Mouse (Mus musculus): Measurements from ENCODE around the gene Gm10337. TPM values are rescaled to one million over a fixed set of nuclear protein-coding genes. Genes with fewer than 3 reads are reported as not detected.

The Gm10337 gene
- polyA plus RNA-seq, 1 experiment from 2014 or later: 4.2 TPM

DNA sequence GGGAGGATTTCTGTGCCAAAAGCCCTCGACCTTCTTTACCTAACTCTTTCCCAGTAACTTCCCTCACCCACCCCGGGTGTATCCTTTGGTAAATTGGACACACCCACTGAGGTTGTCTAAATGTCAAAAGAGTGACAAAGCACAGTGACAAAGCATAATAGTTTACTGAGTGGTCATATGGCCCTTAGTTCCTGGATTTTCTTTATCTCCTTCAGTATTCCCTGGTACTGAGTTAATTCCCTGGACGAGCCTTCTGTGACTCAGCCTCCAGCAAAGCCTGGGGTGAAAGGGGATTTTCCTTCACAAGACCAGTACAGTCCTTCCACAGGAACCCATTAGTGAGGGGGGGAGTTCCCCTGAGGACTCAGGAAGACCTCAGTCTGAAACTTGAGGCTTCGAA, 42.6 kb upstream of the Gm10337 start:
- H3K27ac ChIP-seq (replicated peaks in 1 of 2; ENCODE audit: control insufficient read depth in 1 of 2, insufficient read depth in 1 of 2, low read depth in 2 of 2, low read length in 2 of 2): no peak overlapping the region
- H3K4me2 ChIP-seq (ENCODE audit: low read length): peak overlapping the region; percentile 77; the same call in 1 of the 2 replicates
- no peaks in the 10 kb centered on the region for H3K9me3 ChIP-seq (ENCODE audit: control insufficient read depth, low read length)
- H3K27me3 ChIP-seq (ENCODE audit: control insufficient read depth, insufficient read depth, low read length): no peaks in the 10 kb centered on the region
- peaks cover 12% of the 10 kb centered on the region for H3K36me3 ChIP-seq (ENCODE audit: control insufficient read depth, insufficient read depth, low read length)
- WGBS: 46% methylated on average over 4 of the region's 4 CpGs
- H3K4me3 ChIP-seq (ENCODE audit: control insufficient read depth in 1 of 2, insufficient read depth in 1 of 2, low read depth in 1 of 2, low read length in 2 of 2): no peak overlapping the region
- peak overlapping the region; percentile 21; the same call in 1 of the 2 replicates for H3K9ac ChIP-seq (ENCODE audit: low read length)
- no peak for ATAC-seq (ENCODE audit: insufficient number of reproducible peaks, insufficient read depth, low FRiP score, low read depth)
- H3K4me1 ChIP-seq (ENCODE audit: control insufficient read depth in 2 of 2, insufficient read depth in 2 of 2, low read length in 2 of 2): peaks cover 9 to 28% of the 10 kb centered on the region in 2 experiments

DNA sequence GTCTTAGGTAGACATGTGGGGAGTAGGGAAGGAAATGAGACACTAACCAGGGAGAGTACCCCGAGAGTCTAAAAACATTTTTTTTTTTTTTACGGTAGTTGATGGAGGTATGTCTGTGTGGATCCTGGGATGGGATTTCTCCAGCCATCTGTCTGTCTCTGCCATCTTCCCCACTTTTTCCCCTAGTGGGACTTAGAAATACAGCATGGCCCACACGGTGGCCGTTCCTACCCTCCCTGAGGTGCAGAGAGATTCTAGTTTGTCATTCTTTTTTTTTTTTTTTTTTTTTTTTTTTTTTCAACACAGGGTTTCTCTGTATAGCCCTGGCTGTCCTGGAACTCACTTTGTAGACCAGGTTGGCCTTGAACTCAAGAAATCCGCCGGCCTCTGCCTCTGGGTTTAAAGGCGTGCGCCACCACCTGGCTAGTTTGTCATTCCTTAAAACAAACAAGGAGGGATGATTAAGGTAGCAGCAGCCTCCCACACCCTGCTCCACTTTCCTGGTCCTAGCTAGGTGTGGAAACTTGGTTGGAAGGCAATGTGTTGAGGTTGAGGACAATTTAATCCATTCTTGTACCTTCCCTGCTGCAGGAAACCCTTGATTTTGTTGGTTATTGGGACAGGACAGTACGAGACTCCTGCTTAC, 42.0 kb upstream of the Gm10337 start:
- H3K27ac ChIP-seq (replicated peaks in 1 of 2; ENCODE audit: control insufficient read depth in 1 of 2, insufficient read depth in 1 of 2, low read depth in 2 of 2, low read length in 2 of 2): no peak overlapping the region
- 84% methylated on average over 9 of the region's 9 CpGs for whole genome bisulfite sequencing
- peak overlapping the region; percentile 21; the same call in 1 of the 2 replicates for H3K9ac ChIP-seq (ENCODE audit: low read length)
- peak overlapping the region; percentile 77; the same call in 1 of the 2 replicates for H3K4me2 ChIP-seq (ENCODE audit: low read length)
- ATAC-seq (ENCODE audit: insufficient number of reproducible peaks, insufficient read depth, low FRiP score, low read depth): no peak
- H3K4me1 ChIP-seq (ENCODE audit: control insufficient read depth in 2 of 2, insufficient read depth in 2 of 2, low read length in 2 of 2): peaks cover 9 to 28% of the 10 kb centered on the region in 2 experiments
- H3K36me3 ChIP-seq (ENCODE audit: control insufficient read depth, insufficient read depth, low read length): peaks cover 12% of the 10 kb centered on the region
- no peaks in the 10 kb centered on the region for H3K27me3 ChIP-seq (ENCODE audit: control insufficient read depth, insufficient read depth, low read length)
- no peak overlapping the region for H3K4me3 ChIP-seq (ENCODE audit: control insufficient read depth in 1 of 2, insufficient read depth in 1 of 2, low read depth in 1 of 2, low read length in 2 of 2)
- no peaks in the 10 kb centered on the region for H3K9me3 ChIP-seq (ENCODE audit: control insufficient read depth, low read length)

DNA sequence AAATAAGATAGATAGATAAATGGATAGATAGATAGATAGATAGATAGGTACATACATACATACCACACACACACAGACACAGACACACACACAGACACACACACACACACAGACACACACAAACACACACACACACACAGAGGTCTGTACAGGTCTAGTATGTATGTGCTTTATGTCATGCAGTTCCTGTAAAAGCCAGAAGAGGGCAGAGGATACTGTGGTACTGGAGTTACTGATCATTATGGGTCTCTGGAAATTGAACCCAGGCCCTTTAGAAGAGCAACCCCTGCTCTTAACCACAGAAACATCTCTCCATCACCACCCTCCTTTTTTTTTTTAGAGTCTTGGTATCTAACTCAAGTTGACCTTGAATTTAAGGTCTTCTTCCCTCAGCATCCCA, 39.9 kb upstream of the Gm10337 start:
- Histone ChIP-seq H3K9ac (ENCODE audit: low read length) (no peak overlapping the region), H3K4me1 (ENCODE audit: control insufficient read depth in 2 of 2, insufficient read depth in 2 of 2, low read length in 2 of 2) (peaks cover 7 to 24% of the 10 kb centered on the region in 2 experiments; a peak in 3 of 4 replicates), H3K27me3 (ENCODE audit: control insufficient read depth, insufficient read depth, low read length) (no peaks in the 10 kb centered on the region), H3K9me3 (ENCODE audit: control insufficient read depth, low read length) (no peaks in the 10 kb centered on the region), H3K4me3 (ENCODE audit: control insufficient read depth in 1 of 2, insufficient read depth in 1 of 2, low read depth in 1 of 2, low read length in 2 of 2) (no peak overlapping the region), H3K27ac (replicated peaks in 1 of 2; ENCODE audit: control insufficient read depth in 1 of 2, insufficient read depth in 1 of 2, low read depth in 2 of 2, low read length in 2 of 2) (no peak overlapping the region), H3K36me3 (ENCODE audit: control insufficient read depth, insufficient read depth, low read length) (peaks cover 12% of the 10 kb centered on the region), H3K4me2 (ENCODE audit: low read length) (no peak overlapping the region)
- no peak for ATAC-seq (ENCODE audit: insufficient number of reproducible peaks, insufficient read depth, low FRiP score, low read depth)

DNA sequence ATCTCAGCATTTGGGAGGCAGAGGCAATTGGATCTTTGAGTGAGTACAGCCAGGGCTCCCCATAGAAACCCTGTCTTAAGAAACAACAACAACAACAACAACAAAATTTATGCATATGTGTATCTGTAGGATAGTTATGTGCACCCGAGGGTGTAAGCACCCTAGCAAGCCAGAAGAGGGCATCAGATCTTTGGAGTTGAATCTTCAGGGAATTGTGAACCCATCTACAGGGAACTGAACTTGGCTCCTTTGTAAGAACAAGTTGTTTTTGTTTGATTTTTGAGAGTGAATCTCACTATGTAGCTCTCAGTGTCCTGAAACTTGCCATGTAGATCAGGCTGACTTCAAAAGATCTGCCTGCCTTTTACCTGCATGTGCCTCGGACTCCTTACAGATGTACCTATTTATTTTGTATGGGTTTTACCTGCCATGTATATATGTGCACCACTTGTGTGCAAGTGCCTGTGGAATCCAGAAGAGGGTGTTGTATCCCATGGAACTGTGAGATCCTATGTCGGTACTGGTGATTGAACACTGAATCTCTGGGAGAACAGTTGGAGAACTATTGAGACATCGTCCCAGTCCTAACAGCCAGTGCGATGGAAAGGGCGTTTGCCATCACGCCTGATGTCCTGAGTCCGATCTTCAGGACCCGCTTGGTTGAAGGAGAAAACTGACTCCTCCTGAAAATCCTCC, 34.7 kb upstream of the Gm10337 start:
- Histone ChIP-seq H3K4me3 (ENCODE audit: control insufficient read depth in 1 of 2, insufficient read depth in 1 of 2, low read depth in 1 of 2, low read length in 2 of 2) (no peak overlapping the region), H3K27ac (replicated peaks in 1 of 2; ENCODE audit: control insufficient read depth in 1 of 2, insufficient read depth in 1 of 2, low read depth in 2 of 2, low read length in 2 of 2) (no peak overlapping the region), H3K27me3 (ENCODE audit: control insufficient read depth, insufficient read depth, low read length) (no peaks in the 10 kb centered on the region), H3K9me3 (ENCODE audit: control insufficient read depth, low read length) (no peaks in the 10 kb centered on the region), H3K4me2 (ENCODE audit: low read length) (no peak overlapping the region), H3K36me3 (ENCODE audit: control insufficient read depth, insufficient read depth, low read length) (peaks cover 11% of the 10 kb centered on the region), H3K4me1 (ENCODE audit: control insufficient read depth in 2 of 2, insufficient read depth in 2 of 2, low read length in 2 of 2) (peaks cover 2 to 18% of the 10 kb centered on the region in 2 experiments; a peak in 3 of 4 replicates), H3K9ac (ENCODE audit: low read length) (no peak overlapping the region)
- ATAC-seq (ENCODE audit: insufficient number of reproducible peaks, insufficient read depth, low FRiP score, low read depth): no peak
- 95% methylated on average over 9 of the region's 9 CpGs for WGBS

DNA sequence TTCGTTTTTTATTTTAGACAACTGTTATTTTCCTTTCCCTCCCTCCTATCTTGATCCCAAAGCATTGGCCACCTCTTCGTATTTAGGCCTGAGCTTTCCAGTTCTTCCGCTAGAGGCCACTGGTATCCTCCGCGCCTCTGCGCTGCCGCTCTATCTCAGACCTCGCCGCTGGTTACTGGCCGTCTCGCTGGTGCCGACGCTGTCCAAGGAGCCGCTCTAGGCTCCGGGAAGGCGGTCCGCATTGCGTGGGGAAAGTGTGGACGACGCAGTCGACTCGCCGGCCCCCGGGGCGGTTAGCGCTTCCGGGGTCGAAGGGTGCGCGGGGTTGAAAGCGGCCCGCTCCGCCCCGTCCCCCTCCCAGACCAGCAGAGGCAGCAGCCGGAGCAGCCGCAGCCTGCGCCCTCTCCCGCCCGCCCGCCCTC, 33.3 kb upstream of the Gm10337 start, which contains the start of gene Pcbp2:
Pcbp2 (plus strand) TSS at position 357 of the 422 bp plus-strand sequence.
- no peaks in the 10 kb centered on the region for H3K27me3 ChIP-seq (ENCODE audit: control insufficient read depth, insufficient read depth, low read length)
- H3K4me3 ChIP-seq (ENCODE audit: control insufficient read depth in 1 of 2, insufficient read depth in 1 of 2, low read depth in 1 of 2, low read length in 2 of 2): peak within 1 kb of the TSS; percentile 68 to 92
- under 1% methylated on average over 34 of the region's 40 CpGs for WGBS
- H3K9me3 ChIP-seq (ENCODE audit: control insufficient read depth, low read length): no peaks in the 10 kb centered on the region
- peak within 1 kb of the TSS; percentile 98 for H3K9ac ChIP-seq (ENCODE audit: low read length)
- H3K36me3 ChIP-seq (ENCODE audit: control insufficient read depth, insufficient read depth, low read length): peaks cover 25% of the 10 kb centered on the region
- peaks cover 2 to 18% of the 10 kb centered on the region in 2 experiments; a peak in 3 of 4 replicates for H3K4me1 ChIP-seq (ENCODE audit: control insufficient read depth in 2 of 2, insufficient read depth in 2 of 2, low read length in 2 of 2)
- peak; percentile 99 for ATAC-seq (ENCODE audit: insufficient number of reproducible peaks, insufficient read depth, low FRiP score, low read depth)
- H3K4me2 ChIP-seq (ENCODE audit: low read length): peak within 1 kb of the TSS; percentile 85
- peak within 1 kb of the TSS; percentile 91 to 99 for H3K27ac ChIP-seq (replicated peaks in 1 of 2; ENCODE audit: control insufficient read depth in 1 of 2, insufficient read depth in 1 of 2, low read depth in 2 of 2, low read length in 2 of 2)

DNA sequence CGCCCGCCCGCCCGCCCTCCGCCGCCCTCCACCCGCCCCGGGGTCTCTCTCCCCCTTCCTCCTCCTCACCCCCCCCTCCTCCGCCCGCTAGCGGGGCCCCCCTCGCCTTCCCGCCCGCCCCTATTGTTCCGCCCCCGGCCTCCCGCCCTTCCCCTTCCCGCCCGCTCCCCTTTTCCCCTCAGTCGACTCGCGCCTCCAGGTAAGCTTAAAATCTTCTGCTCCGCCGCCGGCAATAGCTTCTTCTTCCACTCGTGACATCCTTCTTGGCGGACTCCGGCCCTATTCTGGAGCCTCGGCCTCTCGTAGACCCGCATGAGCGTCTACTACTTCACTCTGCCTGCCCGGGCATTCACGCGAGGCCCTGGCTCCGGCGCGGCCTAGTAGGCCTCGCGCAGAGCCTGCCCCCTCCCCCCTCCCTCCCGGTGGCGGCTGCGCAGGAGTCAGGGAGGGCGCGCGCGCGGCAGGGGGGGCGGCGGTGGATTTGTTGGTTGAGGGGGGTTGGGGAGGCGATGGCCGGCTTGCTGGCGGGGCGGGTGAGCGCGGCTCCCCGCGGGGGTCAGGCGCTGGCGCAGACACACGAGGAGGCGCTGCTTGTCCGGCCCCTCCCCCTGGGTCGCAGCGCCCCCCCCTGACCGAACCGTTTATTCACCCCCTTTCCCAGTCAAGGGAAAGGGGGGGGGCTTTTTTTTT, 32.8 kb upstream of the Gm10337 start:
- Histone ChIP-seq H3K36me3 (ENCODE audit: control insufficient read depth, insufficient read depth, low read length) (peaks cover 31% of the 10 kb centered on the region), H3K9ac (ENCODE audit: low read length) (peak overlapping the region; percentile 98), H3K27me3 (ENCODE audit: control insufficient read depth, insufficient read depth, low read length) (no peaks in the 10 kb centered on the region), H3K4me2 (ENCODE audit: low read length) (peak overlapping the region; percentile 85), H3K9me3 (ENCODE audit: control insufficient read depth, low read length) (no peaks in the 10 kb centered on the region), H3K4me3 (ENCODE audit: control insufficient read depth in 1 of 2, insufficient read depth in 1 of 2, low read depth in 1 of 2, low read length in 2 of 2) (peak overlapping the region; percentile 68 to 92), H3K27ac (replicated peaks in 1 of 2; ENCODE audit: control insufficient read depth in 1 of 2, insufficient read depth in 1 of 2, low read depth in 2 of 2, low read length in 2 of 2) (peak overlapping the region; percentile 91 to 99), H3K4me1 (ENCODE audit: control insufficient read depth in 2 of 2, insufficient read depth in 2 of 2, low read length in 2 of 2) (peaks cover 2 to 18% of the 10 kb centered on the region in 2 experiments; a peak in 3 of 4 replicates)
- peak; percentile 74 for ATAC-seq (ENCODE audit: insufficient number of reproducible peaks, insufficient read depth, low FRiP score, low read depth)
- under 1% methylated on average over 44 of the region's 67 CpGs for WGBS

DNA sequence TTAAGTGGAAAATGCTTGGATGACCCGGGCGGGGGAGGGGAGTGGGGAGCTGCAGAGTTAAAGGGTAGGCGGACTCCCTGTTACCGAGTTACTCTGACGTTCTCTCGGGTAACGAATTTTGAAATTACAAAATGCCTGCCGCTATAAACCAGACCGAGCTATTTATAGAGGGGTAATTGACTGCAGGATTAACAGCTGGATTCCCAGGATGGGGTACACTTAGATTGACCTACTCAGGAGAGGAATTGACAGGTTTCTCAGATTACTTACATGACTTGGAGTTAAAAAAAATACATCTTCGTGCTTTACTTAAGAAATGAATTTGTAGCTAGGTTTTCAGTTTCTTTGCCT, 32.3 kb upstream of the Gm10337 start:
- Histone ChIP-seq H3K9me3 (ENCODE audit: control insufficient read depth, low read length) (no peaks in the 10 kb centered on the region), H3K4me2 (ENCODE audit: low read length) (peak overlapping the region; percentile 85), H3K27ac (replicated peaks in 1 of 2; ENCODE audit: control insufficient read depth in 1 of 2, insufficient read depth in 1 of 2, low read depth in 2 of 2, low read length in 2 of 2) (peak overlapping the region in 1 of 2 experiments; percentile 99; a peak in 2 of 4 replicates), H3K4me3 (ENCODE audit: control insufficient read depth in 1 of 2, insufficient read depth in 1 of 2, low read depth in 1 of 2, low read length in 2 of 2) (peak overlapping the region; percentile 68 to 92), H3K4me1 (ENCODE audit: control insufficient read depth in 2 of 2, insufficient read depth in 2 of 2, low read length in 2 of 2) (peaks cover 2 to 18% of the 10 kb centered on the region in 2 experiments; a peak in 3 of 4 replicates), H3K9ac (ENCODE audit: low read length) (peak overlapping the region; percentile 98), H3K36me3 (ENCODE audit: control insufficient read depth, insufficient read depth, low read length) (peaks cover 36% of the 10 kb centered on the region), H3K27me3 (ENCODE audit: control insufficient read depth, insufficient read depth, low read length) (no peaks in the 10 kb centered on the region)
- WGBS: 2% methylated on average over 10 of the region's 10 CpGs
- no peak for ATAC-seq (ENCODE audit: insufficient number of reproducible peaks, insufficient read depth, low FRiP score, low read depth)
